Mouse (Mus musculus) urinary bladder, adult 18-20 months (tissue): ENCODE data around the gene Rab10.
"Not testable (repeated sequence)": the region's sequence is repeated elsewhere in the genome, so short reads cannot be mapped to it uniquely, and the experiment has no call there.

ENCODE experiments used
- DNase-seq, 2 experiments: peaks; one replicate each; pipeline ENCODE4 v3.0.0; 2022; ENCODE audit warnings: low spot score in 2 of 2, mixed read lengths in 2 of 2

Rab10 gene

DNA sequence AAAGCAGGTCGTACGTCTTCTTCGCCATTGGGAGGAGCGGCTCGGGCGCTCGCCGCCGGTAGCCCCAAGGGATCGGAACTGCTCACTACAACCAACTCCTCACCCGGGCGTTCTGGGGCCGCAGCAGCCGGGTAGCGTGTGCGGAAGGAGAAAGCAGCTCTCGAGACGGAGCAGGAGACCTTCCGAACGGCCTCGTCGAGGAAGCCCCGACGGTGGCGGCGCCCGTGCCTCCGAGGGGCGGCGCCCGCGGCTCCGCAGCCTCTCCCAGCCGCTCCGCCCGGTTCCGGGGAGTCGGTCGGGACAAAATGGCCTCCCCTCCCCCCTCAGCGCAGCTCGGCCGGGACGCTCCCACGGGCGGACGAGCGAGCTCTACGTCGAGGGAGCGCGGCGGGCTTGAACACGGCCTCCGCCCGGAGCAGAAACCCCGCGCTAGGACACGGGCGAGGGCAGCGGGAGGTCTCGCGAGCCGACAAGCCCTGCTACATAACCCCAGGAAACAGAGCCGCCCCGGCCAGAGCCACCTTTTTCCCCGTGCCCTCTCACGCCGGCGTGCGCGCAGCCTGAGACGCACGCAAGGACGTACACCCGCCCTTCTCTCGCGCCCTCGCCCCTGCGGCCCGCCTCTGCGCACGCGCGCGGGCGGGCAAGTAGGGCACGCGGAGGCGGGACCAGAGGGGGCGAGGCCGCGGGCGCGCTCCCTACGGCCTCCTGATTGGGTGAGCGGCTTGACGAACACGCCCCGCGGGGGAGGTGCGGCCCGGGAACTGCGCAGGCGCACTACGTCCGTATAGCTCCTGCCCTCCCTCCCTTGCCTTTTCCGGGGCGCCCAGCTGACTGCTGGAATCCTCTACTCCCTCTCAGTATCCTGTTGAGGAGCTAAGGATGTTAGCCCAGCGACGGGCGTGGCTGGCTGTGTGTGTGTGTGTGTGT lies at the start of gene Rab10:
TSS of gene Rab10 (minus strand) at position 579 of the 930 bp plus-strand sequence.
- DNase-seq = peak; percentile 97 to 99

DNA sequence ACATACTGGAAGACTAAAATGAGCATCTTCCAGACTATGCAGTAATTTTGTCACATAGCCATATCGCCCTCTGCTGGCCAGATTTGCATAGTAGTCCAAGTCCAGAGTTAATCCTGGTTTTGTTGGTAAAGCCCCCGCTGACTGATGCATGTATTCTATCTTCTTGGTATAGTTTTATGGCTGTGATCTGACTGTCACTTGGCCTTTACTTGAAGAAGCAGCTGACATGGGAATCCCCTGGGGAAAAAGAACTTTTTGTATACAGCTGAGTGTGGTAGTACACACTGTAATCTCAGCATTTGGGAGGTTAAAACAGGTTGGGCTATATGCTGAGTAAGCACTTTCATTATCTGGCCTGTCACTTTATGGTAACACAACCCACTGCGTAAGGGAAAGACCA lies 49.5 kb upstream of the Rab10 start:
- peak; percentile 45 to 74 for DNase-seq

GRCm38 (mm10) chr12:3356824-3357223 lies 47.1 kb upstream of the Rab10 start:
- no peak for DNase-seq

- no peak for DNase-seq
Measured at GRCm38 (mm10) chr12:3355068-3355467, 45.3 kb upstream of the Rab10 start.

GRCm38 (mm10) chr12:3352216-3352615 lies 42.4 kb upstream of the Rab10 start:
- peak in 1 of 2 experiments; percentile 66 for DNase-seq

GRCm38 (mm10) chr12:3350136-3350535 lies 40.4 kb upstream of the Rab10 start:
- DNase-seq = no peak

GRCm38 (mm10) chr12:3349387-3349786 lies 39.6 kb upstream of the Rab10 start:
- DNase-seq = no peak

- no peak for DNase-seq
Measured at GRCm38 (mm10) chr12:3347682-3348081, 37.9 kb upstream of the Rab10 start.

DNA sequence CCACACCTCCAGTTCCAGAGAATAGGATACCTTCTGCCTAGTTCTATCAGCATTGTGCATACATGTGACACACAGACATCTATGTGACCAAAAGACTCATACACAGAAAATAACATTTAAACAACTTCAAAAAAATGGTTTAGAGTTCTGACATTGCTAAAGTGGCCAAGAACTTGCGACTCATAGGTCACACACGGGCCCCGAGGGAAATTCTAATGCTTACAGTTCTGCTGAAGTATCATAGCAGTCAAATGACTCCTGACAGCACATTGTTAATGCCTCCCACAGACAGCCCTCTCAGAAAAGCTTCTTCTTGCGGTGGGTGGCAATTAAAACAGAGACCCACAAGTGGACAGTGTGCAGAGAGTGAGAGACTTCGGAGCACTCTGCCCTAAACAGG lies 35.3 kb upstream of the Rab10 start:
- no peak for DNase-seq

DNA sequence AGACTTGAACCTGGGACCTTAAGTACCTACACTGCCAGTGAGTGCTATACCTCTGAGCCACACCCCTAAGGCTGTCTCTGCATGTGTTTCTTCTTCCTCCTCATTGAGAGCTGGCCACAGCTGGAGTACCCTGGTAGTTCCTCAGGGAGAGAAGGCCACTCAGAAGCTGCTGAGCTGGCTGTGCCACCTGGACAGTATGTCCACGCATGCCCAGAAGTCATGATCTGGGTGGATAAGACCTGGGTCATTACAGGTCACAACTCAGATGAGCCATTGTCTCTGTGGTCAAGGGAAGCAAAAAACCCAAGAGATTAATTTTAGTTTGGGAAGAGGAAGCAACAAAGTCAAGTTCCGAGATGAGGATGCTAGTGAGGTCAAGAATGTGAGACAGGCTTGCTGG lies 34.4 kb upstream of the Rab10 start:
- no peak for DNase-seq

GRCm38 (mm10) chr12:3338931-3339330 lies 29.2 kb upstream of the Rab10 start:
- DNase-seq = no peak

DNA sequence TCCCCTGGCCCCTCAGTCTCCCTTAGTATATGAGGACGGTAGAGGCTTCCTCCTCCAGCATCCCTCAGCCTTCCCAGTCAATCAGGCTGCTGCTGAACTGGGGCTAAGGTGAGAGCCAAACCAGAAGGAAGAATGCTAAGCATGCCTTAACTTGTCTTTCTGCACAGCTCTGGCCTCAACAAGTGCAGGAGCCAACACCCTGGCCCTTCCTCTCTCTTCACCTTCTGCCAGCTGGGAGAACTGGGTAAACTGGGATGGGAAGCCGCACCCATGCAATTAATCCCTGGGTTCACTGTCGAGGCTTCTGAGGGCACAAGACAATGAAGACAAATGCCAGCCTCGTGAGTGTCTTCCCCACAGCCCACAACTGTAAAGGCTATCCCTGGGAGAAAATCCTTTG lies 19.9 kb upstream of the Rab10 start:
- DNase-seq = peak in 1 of 2 experiments; percentile 63

GRCm38 (mm10) chr12:3325232-3325631 lies 15.5 kb upstream of the Rab10 start:
- DNase-seq = no peak

DNA sequence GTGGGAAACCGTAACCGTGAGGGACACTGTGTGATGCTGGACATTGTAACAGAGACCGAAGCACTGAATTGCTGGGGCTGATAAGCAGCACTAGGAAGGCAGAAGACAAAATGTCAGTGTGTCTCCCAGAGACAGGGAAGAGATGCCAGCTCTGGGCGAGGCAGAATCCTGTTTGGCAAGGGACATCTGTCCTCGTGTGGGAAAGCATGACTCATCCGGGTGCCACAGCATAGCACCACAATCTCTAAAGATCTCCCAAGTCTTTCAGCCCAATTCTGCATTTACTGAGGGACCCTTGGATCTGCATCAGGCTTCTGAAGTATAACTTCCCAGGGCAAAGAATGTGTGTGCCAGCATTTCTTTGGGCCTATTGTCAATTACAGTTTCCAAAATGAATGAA lies 13.5 kb upstream of the Rab10 start:
- DNase-seq = peak in 1 of 2 experiments; percentile 56

- peak in 1 of 2 experiments; percentile 79 for DNase-seq
Measured at GRCm38 (mm10) chr12:3319377-3319776, 9.6 kb upstream of the Rab10 start.

DNA sequence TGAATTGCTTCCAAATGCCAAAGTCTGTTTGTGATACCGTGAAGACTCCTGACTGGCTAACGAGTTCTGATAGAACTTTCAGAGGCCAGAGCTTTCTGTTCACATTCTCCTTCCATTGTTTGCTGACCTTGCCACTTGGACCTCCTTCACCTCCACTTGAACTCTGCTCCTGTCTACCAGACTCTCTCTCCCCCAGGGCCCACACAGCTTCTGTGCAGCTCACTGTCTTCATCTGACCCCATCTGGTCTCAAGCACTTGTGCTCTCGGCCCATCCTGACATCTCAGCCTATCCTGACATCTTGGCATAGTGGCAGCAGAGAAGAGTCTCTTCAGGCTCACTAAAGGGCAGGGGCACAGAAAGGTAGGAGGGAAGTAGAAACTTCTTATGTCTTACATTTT lies 7.2 kb upstream of the Rab10 start:
- no peak for DNase-seq

GRCm38 (mm10) chr12:3316083-3316482 lies 6.3 kb upstream of the Rab10 start:
- DNase-seq = no peak

DNA sequence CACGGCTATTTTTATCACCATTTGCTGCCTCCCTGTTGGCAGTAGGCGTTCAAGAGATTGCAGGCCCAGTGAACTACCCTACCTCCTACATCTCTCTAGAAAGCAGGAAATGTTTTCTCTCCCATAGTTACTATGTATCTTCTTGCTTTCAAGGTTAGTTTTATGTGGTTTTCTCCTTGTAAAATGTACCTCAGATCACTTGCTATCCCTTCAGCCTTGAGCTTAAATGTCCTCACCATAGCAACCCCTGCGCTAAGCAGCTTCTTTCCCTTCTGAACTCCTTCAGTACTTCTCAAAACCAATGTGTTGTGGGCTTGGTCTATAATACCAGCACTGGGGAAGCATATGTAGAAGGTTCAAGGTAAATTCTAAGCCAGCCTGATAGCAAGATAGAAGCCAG lies 3.1 kb upstream of the Rab10 start:
- no peak for DNase-seq

DNA sequence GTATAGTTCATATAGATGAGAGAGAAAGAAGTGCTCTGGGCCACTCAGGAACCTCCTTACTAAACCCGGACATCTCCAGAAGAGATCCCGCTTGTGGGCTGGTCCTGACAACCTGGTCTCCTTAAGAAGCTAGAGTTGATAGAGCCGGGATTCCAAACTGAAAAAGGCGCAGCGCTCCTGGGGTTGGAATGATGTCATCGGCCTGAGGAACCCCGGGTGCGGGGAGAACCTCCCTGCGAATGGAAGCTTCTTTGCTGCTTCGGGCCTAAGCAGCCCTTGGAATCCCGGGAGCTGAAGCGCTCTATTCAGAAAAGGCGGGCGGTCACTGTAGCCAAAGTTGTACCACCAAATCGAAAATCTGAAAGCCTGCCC lies 538 bp upstream of the Rab10 start:
- DNase-seq = no peak

DNA sequence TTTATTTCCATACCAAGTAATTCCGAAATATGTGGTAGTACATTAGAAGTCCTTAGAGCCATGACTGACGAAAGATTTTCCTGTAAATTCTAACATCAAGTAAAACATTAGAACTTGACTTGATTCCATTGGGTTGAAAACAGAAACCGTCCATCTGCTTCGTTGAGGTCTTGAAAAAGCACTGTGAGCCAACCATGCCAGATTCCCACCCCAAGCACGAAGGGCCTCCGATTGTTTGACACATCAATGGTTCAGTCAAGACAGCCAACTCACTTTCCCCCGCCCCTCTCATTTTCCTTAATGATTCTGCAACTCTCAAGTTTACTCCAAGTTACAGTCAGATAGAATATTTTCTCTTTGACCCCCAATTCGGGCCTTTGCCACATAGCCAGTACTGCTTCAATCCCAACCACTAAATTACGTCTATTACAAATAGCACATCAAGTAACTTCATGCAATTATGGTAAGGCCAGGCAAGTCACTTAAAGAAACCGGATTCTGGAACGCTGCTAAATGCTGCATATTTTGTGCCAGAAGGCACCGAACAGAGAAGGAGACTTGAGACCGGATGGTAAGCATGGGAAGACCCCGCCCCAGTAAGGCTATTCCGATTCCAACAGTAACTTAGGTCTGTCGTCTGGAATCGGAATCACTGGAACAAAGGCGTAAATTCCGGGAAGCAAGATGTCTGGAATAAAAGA lies 1.1 kb downstream of the Rab10 start:
- no peak for DNase-seq

- no peak for DNase-seq
Measured at GRCm38 (mm10) chr12:3307587-3307986, 2.2 kb downstream of the Rab10 start.

GRCm38 (mm10) chr12:3305238-3305637 lies 4.5 kb downstream of the Rab10 start:
- DNase-seq = no peak

DNA sequence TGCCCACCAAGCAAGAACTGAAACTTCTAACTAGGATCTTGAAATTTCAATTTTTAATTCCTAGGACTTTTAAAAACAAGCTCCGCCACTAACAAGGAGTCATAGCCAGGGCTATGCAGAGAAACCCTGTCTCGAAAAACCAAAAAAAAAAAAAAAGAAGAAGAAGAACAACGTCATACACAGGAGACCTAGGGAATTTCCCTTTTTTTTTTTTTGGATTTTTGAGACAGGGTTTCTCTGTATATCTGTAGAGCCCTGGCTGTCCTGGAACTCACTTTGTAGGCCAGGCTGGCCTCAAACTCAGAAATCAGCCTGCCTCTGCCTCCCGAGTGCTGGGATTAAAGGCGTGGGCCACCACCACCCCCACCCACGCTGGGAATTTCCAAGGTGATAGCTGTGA lies 12.1 kb downstream of the Rab10 start:
- not testable (repeated sequence) for DNase-seq
